In the genomic region with DNA sequence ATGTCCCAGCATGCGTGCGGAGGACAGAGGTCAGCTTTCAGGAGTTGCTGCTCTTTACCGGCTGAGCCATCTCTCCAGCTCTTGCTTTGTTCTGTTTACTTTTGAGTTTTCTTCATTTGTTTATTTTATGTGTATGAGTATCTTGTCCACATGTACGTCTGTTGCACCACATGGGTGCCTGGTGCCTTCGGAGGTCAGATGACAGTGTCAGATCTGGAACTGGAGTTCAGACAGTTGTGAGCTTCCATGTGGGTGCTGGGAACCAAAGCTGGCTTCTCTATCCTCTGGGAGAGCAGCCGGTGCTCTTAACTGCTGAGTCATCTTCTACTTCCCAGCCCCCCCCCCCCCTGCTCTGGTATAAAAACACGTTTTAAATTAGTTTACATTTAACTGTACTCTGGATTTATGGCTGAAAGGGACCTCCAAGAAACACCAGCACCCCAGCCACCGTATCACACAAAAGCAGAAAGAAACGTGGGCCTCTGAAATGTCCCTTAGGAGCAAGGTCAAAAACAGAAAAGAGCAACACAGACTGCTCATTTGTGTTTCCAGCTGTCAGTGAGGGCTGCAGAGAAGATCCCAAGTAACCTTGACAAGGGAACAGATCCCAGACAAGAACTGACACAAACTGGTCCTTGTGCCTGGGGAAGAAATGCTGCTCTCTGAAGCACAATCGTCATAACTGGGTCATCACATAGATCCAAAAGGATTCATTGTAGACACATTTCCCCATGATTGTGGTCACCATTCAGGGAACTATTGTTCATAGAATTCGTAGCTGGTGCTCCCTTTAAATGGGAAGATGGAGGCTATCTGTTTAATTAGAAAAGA, we compare ENCODE assay signal across 9 mouse cellular contexts. TPM values are rescaled to one million over a fixed set of nuclear protein-coding genes. Genes with fewer than 3 reads are reported as not detected.
DNase-seq lines count a peak whose midpoint lies in the region; ATAC-seq and TF ChIP-seq lines count a peak whose summit lies in the region.
"Had no signal": no experiment of that assay in that cellular context is flagged by ENCODE, and none has a peak within 500 bp of the region (broad histone marks: within the 10 kb centered on the region; RNA-seq: fewer than 3 reads in every experiment).

No protein-coding gene starts in this region.

- no peaks in the 10 kb centered on the region for H3K36me3 ChIP-seq in heart, embryonic 14.5 days (ENCODE audit: control insufficient read depth, insufficient read depth, low read length)

- WGBS in lung, adult 2 months: 40% methylated on average over 11 of the region's 11 CpGs
- 64% methylated on average over 11 of the region's 11 CpGs for WGBS in heart, embryonic 14.5 days

- no peak for TF ChIP-seq POLR2A in lung, adult 2 months (IDR thresholded peaks at IDR 0.05; ENCODE audit: borderline replicate concordance, extremely low read depth, low read depth, low read length)

- H3K9me3 ChIP-seq in heart, embryonic 14.5 days (ENCODE audit: control insufficient read depth, low read length): no peaks in the 10 kb centered on the region
- H3K9me3 ChIP-seq: forebrain, embryonic 13.5 days had no signal

- no peak for TF ChIP-seq CTCF in lung, adult 2 months (IDR thresholded peaks at IDR 0.05; ENCODE audit: insufficient read depth, low read length)

- peak; percentile 16 for DNase-seq in lung, adult 2 months
- DNase-seq in lung, postnatal 25 days (ENCODE audit: low spot score): no peak
- peak; percentile 71 for DNase-seq in ZHBTc4 (ENCODE audit: low read depth, low spot score)
- peak; percentile 33 for DNase-seq in lung, postnatal 10 days
- no peak for DNase-seq in gastrocnemius, adult 8-10 months (ENCODE audit: low spot score in 2 of 2)
- DNase-seq in frontal cortex, postnatal 10 days (ENCODE audit: low spot score in 2 of 2): no peak

- H3K9ac ChIP-seq in heart, embryonic 14.5 days (ENCODE audit: low read length): no peak overlapping the region
- H3K9ac ChIP-seq: forebrain, embryonic 13.5 days had no signal

- ATAC-seq in heart, embryonic 14.5 days (ENCODE audit: insufficient number of reproducible peaks, insufficient read depth, low FRiP score, low read depth): no peak
- no peak for ATAC-seq in CD4-positive, CD25-positive, alpha-beta regulatory T cell, adult 4 months
- ATAC-seq: forebrain, embryonic 13.5 days had no signal

- H3K4me3 ChIP-seq in lung, adult 2 months (replicated peaks; ENCODE audit: extremely low read depth, low read depth, low read length): no peak overlapping the region
- H3K4me3 ChIP-seq in heart, embryonic 14.5 days (ENCODE audit: control insufficient read depth in 1 of 2, insufficient read depth in 1 of 2, low read depth in 1 of 2, low read length in 2 of 2): peak overlapping the region in 1 of 2 experiments; percentile 17; a peak in 1 of 4 replicates
- H3K4me3 ChIP-seq: forebrain, embryonic 13.5 days had no signal

- no peaks in the 10 kb centered on the region for H3K27me3 ChIP-seq in heart, embryonic 14.5 days (ENCODE audit: control insufficient read depth, insufficient read depth, low read length)
- H3K27me3 ChIP-seq: forebrain, embryonic 13.5 days had no signal

- H3K4me1 ChIP-seq in lung, adult 2 months (ENCODE audit: control insufficient read depth, insufficient read depth, low read length): peaks cover 8% of the 10 kb centered on the region
- H3K4me1 ChIP-seq in heart, embryonic 14.5 days (ENCODE audit: control insufficient read depth in 2 of 2, insufficient read depth in 2 of 2, low read length in 2 of 2): peaks cover 6 to 7% of the 10 kb centered on the region in 2 experiments; a peak in 2 of 4 replicates
- H3K4me1 ChIP-seq: forebrain, embryonic 13.5 days had no signal

- peak overlapping the region; percentile 48 for H3K4me2 ChIP-seq in heart, embryonic 14.5 days (ENCODE audit: low read length)
- H3K4me2 ChIP-seq: forebrain, embryonic 13.5 days had no signal

- peak overlapping the region; percentile 79 to 81 for H3K27ac ChIP-seq in heart, embryonic 14.5 days (replicated peaks in 1 of 2; ENCODE audit: control insufficient read depth in 1 of 2, insufficient read depth in 1 of 2, low read depth in 2 of 2, low read length in 2 of 2)
- H3K27ac ChIP-seq: forebrain, embryonic 13.5 days had no signal

RNA-seq across cellular contexts. Expression of gene Prdm10, which starts 26.3 kb away (rescaled TPM):
- 6.3 and 7.3 TPM in 2 replicates for polyA plus RNA-seq in lung, adult 2 months (2012; rRNA removed)
- polyA plus RNA-seq in heart, embryonic 14.5 days (2014; fragmentation: Nextera tagmentation; extraction: Ambion mirVana): 3.7 and 4.2 TPM in 2 replicates
- total RNA-seq in gastrocnemius, adult 8-10 months (2022): 1 to 10 TPM; 3.7 to 5.1 (median 3.7) TPM
- 10 to 100 TPM in 1 of 2 experiments, 1 to 10 TPM in 1; 9.6 to 10.1 TPM for polyA plus RNA-seq in CD4-positive, CD25-positive, alpha-beta regulatory T cell, adult 4 months (2017; shearing (Covaris generic))

RNA-seq across cellular contexts. Expression of gene Aplp2, which starts 42.5 kb away (rescaled TPM):
- 465 and 568 TPM in 2 replicates for polyA plus RNA-seq in lung, adult 2 months (2012; rRNA removed)
- polyA plus RNA-seq in heart, embryonic 14.5 days (2014; fragmentation: Nextera tagmentation; extraction: Ambion mirVana): 385 and 386 TPM in 2 replicates
- 100 to 1,000 TPM in 3 of 4 experiments, 10 to 100 TPM in 1; 91.3 to 137 (median 108) TPM for total RNA-seq in gastrocnemius, adult 8-10 months (2022)
- polyA plus RNA-seq in CD4-positive, CD25-positive, alpha-beta regulatory T cell, adult 4 months (2017; shearing (Covaris generic)): 10 to 100 TPM; 82.6 to 83.2 TPM

Comparison
In these comparisons a context has a peak if more than half of its experiments do, and no peak if none do; other contexts are left out.
1. DNase-seq: peak in lung, adult 2 months (single experiment), ZHBTc4 (single experiment) and lung, postnatal 10 days (single experiment); none in lung, postnatal 25 days (single experiment), gastrocnemius, adult 8-10 months (0 of 2) and frontal cortex, postnatal 10 days (0 of 2).